Mouse (Mus musculus) testis, adult 2 months (tissue): ENCODE results near the gene Nudt4. TPM values are rescaled to one million over a fixed set of nuclear protein-coding genes. Genes with fewer than 3 reads are reported as not detected.

Experiments
- H3K27ac ChIP-seq: fragments of 200-500 bp; 2 replicates; pipeline ENCODE4 v1.5.1; 2012; ENCODE audit warnings: low read depth, low read length; ENCODE audit not compliant: control insufficient read depth, insufficient read depth
- H3K27me3 ChIP-seq: fragments of 200-500 bp; 2 replicates; pipeline ENCODE4 v1.6.1; 2012; ENCODE audit warnings: mild to moderate bottlenecking, low read length, moderate library complexity; ENCODE audit not compliant: control insufficient read depth, insufficient read depth
- H3K36me3 ChIP-seq: fragments of 200-500 bp; 2 replicates; pipeline ENCODE4 v1.6.1; 2012; ENCODE audit warnings: mild to moderate bottlenecking, low read length; ENCODE audit not compliant: control insufficient read depth, insufficient read depth
- H3K4me1 ChIP-seq: fragments of 200-500 bp; 2 replicates; pipeline ENCODE4 v1.6.1; 2012; ENCODE audit warnings: low read length; ENCODE audit not compliant: control insufficient read depth, insufficient read depth
- H3K4me3 ChIP-seq: fragments of 200-500 bp; 2 replicates; pipeline ENCODE4 v1.5.1; 2012; ENCODE audit warnings: low read depth, mild to moderate bottlenecking, low read length, moderate library complexity, mixed read lengths; ENCODE audit not compliant: control insufficient read depth
- CTCF ChIP-seq: fragments of 200-500 bp; IDR thresholded peaks from 2 replicates; pipeline ENCODE4 v1.5.1; 2012; ENCODE audit warnings: low read depth, mild to moderate bottlenecking, inconsistent platforms, low read length, moderate library complexity; ENCODE audit not compliant: control insufficient read depth, insufficient read depth, insufficient replicate concordance
- POLR2A ChIP-seq: fragments of 200-500 bp; IDR thresholded peaks from 2 replicates; pipeline ENCODE4 v1.6.1; 2012; ENCODE audit warnings: low read depth, mild to moderate bottlenecking, inconsistent platforms, low read length, moderate library complexity; ENCODE audit not compliant: control insufficient read depth
- polyA plus RNA-seq: library from polyadenylated mRNA; depleted of rRNA; stranded (reverse); fragments of >200 nt; gene quantifications from 2 replicates; pipeline ENCODE4 v1.2.3, GENCODE M21; 2012; rRNA removed

Gene Nudt4
- polyA plus RNA-seq, 1 experiment = 204 TPM

- Histone ChIP-seq H3K27me3 (no peaks in the 10 kb centered on the region), H3K4me3 (no peak overlapping the region), H3K4me1 (no peaks in the 10 kb centered on the region), H3K27ac (no peak overlapping the region), H3K36me3 (no peaks in the 10 kb centered on the region)
- no peak for TF ChIP-seq POLR2A
These were observed 55.8 kb downstream of the Nudt4 start for GRCm38 (mm10) chr10:95508126-95508525.

GRCm38 (mm10) chr10:95504341-95504740 lies 59.6 kb downstream of the Nudt4 start:
- no peak overlapping the region for H3K27ac ChIP-seq
- H3K4me1 ChIP-seq = no peaks in the 10 kb centered on the region
- H3K36me3 ChIP-seq = no peaks in the 10 kb centered on the region
- no peaks in the 10 kb centered on the region for H3K27me3 ChIP-seq
- TF ChIP-seq CTCF = no peak
- no peak for TF ChIP-seq POLR2A
- H3K4me3 ChIP-seq = no peak overlapping the region

DNA sequence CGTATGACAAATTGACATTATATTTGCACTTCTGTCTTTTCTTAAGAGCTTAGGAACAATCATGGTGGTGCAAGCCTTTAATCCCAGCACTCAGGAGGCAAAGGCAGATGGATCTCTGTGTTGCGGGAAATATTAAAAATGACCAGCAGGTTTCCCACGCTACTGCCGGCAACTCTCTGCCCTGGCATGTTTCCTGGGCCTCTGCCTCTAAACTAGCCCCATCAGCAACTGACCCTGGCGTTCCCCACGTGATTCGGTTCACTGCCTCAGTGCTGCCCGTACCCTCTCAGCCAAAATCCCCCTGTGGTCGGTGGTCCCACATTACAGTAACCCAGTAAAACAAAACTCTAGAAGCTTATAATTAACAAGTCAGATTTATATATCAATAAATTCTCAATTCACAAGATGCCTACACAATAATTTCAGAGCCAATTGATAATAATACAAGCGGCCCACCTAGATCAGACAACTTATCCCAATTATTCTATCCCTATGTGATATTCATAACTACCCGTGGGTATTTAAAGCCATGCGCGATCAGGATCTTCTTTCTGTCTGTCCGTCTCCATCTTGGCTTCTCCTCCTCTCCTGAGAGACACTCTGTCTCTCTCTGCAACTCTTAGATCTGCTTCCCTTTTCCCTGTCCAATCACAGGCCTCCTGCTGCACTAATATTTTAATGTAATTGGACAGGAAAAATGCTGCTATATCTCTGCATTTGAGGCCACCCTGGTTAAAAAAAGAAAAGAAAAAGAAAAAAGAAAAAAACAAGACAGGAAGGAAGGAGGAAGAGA lies 60.3 kb downstream of the Nudt4 start:
- Histone ChIP-seq H3K4me1 (no peaks in the 10 kb centered on the region), H3K4me3 (no peak overlapping the region), H3K27me3 (no peaks in the 10 kb centered on the region), H3K36me3 (no peaks in the 10 kb centered on the region), H3K27ac (no peak overlapping the region)
- TF ChIP-seq CTCF = no peak
- no peak for TF ChIP-seq POLR2A

- Histone ChIP-seq H3K36me3 (no peaks in the 10 kb centered on the region), H3K4me1 (no peaks in the 10 kb centered on the region), H3K27me3 (no peaks in the 10 kb centered on the region), H3K27ac (peak within 1 kb of the TSS; percentile 67; the same call in 1 of the 2 replicates), H3K4me3 (peak within 1 kb of the TSS; percentile 92)
- TF ChIP-seq POLR2A = peak; percentile 59
- TF ChIP-seq CTCF = no peak
These were observed 62.4 kb downstream of the Nudt4 start, which contains the start of gene Mrpl42 for GRCm38 (mm10) chr10:95501463-95502081. Gene Mrpl42, minus strand, starts transcription at chr10:95501940.

- Histone ChIP-seq H3K36me3 (no peaks in the 10 kb centered on the region), H3K4me3 (peak overlapping the region; percentile 92), H3K27me3 (no peaks in the 10 kb centered on the region), H3K4me1 (no peaks in the 10 kb centered on the region), H3K27ac (no peak overlapping the region)
- TF ChIP-seq CTCF (no peak), POLR2A (no peak)
These were observed 62.9 kb downstream of the Nudt4 start for GRCm38 (mm10) chr10:95501033-95501432.

Other genes with a start within 250 kb of the Nudt4 start
- gene Cradd, start 240.0 kb downstream of the Nudt4 start, polyA plus RNA-seq = 4.0 and 4.6 TPM in 2 replicates
- 3.9 and 4.3 TPM in 2 replicates for gene Socs2, start 147.0 kb downstream of the Nudt4 start, polyA plus RNA-seq
- 56.5 and 64.5 TPM in 2 replicates for gene Mrpl42, start 62.2 kb downstream of the Nudt4 start, polyA plus RNA-seq
- 233 and 294 TPM in 2 replicates for gene Ube2n, start 49.0 kb downstream of the Nudt4 start, polyA plus RNA-seq
- not detected in 2 replicates for gene Anapc15-ps, start 109.3 kb upstream of the Nudt4 start, polyA plus RNA-seq